Mouse (Mus musculus): ENCODE data around the gene Fgf18.

Fgf18 gene

DNA sequence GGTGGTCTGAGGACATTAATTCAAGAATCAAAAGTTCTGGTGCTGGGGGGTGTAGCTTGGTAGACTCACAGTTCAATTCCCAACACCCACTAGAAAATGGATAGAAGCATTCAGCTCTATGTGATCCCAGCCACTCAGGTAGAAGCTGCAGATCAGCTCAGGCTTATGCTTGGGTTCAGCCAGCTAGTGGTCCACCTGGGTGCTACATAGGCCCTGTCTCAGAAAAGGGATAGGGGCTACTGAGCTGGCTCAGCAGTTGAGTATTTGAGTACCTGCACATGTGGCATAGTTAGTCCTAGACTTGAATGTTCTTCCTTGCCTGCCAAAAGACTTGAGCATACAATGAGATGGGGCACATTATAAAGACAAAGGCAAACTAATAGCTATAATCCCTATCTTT, 2.3 kb upstream of the Fgf18 start:
- DNase-seq: no peak

GRCm38 (mm10) chr11:33149088-33149436, 1.9 kb upstream of the Fgf18 start:
- no peak for DNase-seq

DNA sequence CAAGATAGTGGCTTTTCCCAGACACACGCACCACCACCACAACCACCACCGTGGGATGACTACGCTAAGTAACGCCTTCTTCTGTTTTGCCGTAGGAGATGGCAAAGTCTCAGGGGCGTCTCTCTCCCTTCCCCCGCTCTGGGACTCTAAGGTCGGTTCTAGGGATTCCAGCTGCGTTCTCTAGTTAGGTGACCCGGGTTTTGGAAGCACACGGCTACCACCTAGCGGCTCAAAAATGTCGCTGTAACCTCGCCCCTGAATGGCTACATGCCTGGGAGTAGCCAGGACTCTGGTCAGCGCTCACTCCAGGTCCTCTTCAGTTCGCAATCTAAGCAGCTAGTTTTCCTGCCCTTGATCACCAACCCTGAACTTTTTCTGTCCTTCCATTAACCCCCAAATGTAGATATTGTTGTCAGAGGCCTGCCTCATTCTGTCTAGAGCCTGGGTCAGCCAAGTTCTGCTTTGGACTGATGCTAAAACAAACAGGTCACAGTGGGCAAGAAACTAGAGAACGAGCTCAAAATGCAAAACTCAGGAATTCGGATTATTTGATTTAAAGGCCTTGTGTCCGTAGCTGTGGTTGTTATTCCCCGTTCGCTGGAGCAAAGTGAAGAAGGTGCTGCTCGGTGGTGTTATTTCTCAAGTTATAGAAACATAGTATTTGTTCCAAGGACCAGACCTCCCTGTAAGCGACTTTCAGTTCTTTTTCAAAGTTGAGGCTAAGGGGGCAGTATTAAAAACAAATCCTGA, 1.3 kb upstream of the Fgf18 start:
- DNase-seq: peak; percentile 74 to 75

- peak; percentile 57 to 59 for DNase-seq
Measured at GRCm38 (mm10) chr11:33147572-33148337, 555 bp upstream of the Fgf18 start.

DNA sequence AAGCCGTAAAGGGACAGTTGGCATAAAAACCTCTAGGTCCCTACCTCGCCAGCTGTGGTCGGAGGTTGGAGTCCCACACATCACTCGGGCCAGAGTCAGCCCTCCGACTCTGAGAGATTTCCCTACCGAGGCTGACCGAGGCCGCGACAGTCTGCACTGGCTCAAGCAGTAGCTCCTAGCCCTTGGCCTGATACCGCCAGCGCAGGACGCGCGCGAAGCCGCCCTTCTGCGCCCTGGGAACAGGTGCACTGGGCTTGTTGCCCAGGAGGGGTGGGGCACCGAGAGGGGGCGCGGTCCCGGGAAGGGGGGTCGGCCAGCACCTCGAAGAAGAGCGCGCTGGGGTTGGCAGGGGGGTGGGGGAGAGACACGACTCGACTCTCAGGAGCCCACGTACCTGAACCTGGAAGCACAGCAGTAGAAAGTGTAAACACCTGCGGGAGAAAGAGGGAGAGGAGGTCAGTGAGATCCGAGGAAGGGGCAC, 509 bp downstream of the Fgf18 start:
- DNase-seq: peak; percentile 28 to 41

DNA sequence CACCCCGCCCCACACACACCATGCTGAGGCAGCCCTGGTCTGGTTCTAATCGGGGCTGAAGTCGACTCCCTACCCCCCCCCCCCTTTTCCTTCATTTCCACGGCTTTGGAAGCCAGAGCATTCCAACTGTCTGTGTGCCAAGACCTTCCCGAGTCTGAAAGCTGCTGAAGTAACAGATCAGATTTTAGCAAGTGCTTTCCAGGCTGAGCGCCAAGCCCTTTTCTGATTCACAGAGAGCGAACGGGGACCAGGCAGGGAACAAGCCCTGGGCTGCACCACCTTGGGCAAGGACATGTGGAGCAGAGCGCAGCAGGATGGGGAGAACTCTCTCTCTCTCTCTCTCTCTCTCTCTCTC, 1.1 kb downstream of the Fgf18 start:
- DNase-seq: no peak

DNA sequence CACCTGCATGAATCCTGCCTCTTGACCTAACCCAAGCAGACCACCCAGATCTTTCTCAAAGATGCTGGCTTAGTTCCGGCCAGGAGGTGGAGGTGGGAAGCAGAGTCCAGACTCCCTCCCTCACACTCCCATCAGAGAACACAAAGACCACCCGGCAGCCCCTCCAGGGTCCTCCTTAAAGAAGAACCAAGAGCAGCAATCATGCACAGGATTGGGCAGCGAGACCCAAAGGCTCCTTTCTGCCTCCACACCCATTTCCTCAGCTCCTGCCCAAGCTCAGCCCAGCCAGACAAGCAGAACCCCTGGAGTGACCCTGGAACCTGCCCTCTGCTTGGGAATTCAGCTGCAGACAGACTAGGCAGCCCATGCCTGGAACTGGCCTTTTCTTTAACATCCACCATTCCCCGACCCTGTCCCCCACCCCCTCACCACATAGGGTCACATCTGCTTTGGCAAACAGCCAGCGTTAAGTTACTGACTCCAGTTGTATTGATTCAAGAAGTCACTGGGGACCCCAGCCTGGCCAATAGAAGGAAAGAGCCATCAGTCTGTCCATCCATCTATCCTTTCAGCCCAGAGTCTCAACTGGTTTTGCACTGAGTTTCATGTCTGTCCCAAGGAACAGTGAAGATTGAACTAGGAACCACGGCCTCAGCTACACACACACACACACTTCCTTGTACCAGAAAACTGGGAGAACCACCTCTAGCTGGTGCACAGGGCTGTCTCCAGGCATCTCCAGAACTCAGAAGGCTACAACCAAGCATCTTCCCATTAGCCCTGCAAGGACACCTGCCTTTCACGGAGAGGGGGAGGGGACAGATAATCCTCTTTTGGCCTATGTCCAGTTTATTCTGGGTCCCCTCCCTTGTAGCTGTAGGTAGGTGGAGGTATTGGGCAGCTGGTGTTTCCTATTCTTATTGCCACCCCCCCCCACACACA, 1.7 kb downstream of the Fgf18 start:
- no peak for DNase-seq

DNA sequence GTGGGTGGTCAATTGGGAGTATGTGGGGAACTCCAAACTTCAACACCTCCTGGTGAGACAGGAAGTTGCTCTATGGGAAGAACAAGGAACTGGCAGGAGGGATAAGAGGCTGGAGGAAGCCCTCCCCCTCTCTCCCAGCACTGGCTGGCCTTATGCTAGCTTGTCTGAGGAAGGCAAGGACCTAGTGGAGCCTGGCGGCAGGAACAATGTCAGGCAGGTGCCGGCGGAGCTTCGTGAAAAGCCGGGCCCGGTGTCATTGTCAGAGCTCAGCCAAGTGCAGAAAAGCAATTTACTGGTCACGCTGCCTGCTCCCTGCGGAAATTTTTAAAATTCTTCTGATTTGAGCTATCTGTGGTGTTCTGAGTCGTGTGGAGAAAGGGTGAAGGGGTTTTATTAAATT, 3.3 kb downstream of the Fgf18 start:
- DNase-seq: no peak

DNA sequence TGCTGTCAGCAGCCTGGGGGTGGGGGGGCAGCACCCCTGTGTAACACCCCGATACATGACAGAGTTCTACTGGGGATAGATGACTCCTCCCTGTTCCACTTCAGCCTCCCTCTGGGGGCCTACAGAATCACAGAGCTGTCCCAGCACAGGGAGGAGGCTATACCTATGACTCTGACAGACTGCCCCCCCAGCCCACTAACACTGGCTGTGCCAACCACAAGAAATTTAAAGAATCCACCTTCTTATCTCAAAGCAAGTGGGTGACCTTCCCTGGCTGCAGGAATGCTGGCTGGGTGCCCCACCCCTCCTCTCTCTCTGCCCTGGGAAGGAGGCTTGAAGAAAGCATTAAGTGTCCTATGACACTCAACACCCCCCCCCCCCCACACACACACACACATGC, 4.4 kb downstream of the Fgf18 start:
- no peak for DNase-seq

- no peak for DNase-seq
Measured at GRCm38 (mm10) chr11:33140111-33140460, 7.1 kb downstream of the Fgf18 start.

DNA sequence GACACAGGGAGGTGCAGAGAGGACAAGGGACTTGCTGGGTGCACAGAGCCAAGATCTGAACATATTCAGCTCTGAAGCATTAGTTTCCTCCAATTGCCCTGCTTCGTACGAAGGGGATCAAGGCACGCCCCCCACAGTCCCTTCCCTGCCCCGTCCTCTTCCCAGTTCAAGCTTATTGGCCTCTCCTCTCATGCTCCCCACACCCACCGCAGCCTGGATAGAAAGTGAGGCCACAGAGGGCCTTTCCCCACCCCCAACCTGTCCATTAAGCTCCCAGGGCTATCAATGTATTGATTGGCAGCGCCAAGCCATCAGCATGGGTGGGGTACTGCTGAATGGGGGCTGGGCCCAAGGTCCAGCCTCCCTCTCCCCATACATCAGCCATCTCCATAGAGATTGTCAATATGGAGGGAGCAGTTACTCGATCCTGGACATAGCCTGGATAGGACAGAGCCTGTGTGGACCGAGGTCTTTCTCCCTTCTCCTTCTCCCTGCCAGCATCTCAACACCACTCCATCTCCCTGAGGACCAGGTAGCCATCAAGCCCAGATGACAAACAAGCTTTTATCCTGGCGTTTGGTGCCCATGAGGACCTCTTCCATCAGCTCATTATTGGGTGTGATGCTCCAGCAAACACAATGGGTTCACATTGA, 7.6 kb downstream of the Fgf18 start:
- DNase-seq: no peak

GRCm38 (mm10) chr11:33138686-33139085, 8.5 kb downstream of the Fgf18 start:
- no peak for DNase-seq

- no peak for DNase-seq
Measured at GRCm38 (mm10) chr11:33134391-33134986, 12.7 kb downstream of the Fgf18 start.

GRCm38 (mm10) chr11:33132619-33133338, 14.4 kb downstream of the Fgf18 start:
- no peak for DNase-seq

DNA sequence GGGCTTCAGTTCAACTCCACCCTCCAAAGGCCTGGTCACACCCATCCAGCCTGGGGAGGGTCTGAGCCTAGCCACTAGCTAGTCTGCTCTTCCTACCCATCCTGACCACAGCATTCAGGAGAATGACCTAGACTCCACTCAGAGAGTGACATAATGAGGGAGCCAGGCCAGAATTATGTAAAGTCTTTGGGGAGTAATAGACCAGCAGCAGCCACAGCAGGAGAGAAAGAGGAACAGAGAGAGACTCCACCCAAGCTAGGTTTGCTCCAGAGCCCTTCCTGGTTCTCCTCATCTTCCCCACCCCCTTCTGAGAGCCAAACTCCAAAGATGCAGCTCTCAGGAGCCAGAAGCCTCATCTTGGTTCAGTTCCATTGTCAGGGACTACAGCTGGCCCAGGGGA, 20.1 kb downstream of the Fgf18 start:
- no peak for DNase-seq

- DNase-seq: no peak
Measured at GRCm38 (mm10) chr11:33122575-33123268, 24.5 kb downstream of the Fgf18 start.

- no peak for DNase-seq
Measured at GRCm38 (mm10) chr11:33119556-33119955, 27.6 kb downstream of the Fgf18 start.

DNA sequence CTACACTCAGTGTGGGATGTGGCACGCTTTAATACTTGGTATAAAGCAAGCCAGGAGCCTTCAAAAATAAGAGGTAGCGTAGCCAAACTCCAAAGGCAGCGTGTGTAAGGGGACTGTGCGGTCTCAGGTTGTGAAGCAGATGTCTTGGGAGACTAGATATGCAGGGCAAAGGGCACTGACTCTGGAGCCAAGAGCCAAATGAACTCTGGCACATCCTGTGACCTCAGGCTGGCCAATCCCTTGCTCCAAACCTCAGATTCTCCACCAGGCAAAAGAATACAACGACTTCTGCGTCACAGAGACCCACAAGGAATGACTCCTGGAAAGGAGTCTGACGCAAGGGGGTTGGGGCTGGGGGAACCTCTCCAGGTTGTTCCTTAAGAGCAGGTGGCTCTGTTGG, 28.1 kb downstream of the Fgf18 start:
- no peak for DNase-seq

GRCm38 (mm10) chr11:33118480-33118879, 28.7 kb downstream of the Fgf18 start:
- no peak for DNase-seq

GRCm38 (mm10) chr11:33115796-33116195, 31.4 kb downstream of the Fgf18 start:
- DNase-seq: no peak

- DNase-seq: no peak
Measured at GRCm38 (mm10) chr11:33112407-33112806, 34.8 kb downstream of the Fgf18 start.
